Mouse (Mus musculus): ENCODE results near the gene Spint2. TPM values are rescaled to one million over a fixed set of nuclear protein-coding genes. Genes with fewer than 3 reads are reported as not detected.
A peak's percentile ranks its signal among the peaks of the same experiment; 100 is the strongest.
"Not testable (repeated sequence)": the region's sequence is repeated elsewhere in the genome, so short reads cannot be mapped to it uniquely, and the experiment has no call there.

Spint2 gene
- polyA plus RNA-seq, 1 experiment from 2014 or later = 63.3 TPM

- H3K4me2 ChIP-seq (replicated peaks) = peak overlapping the region; percentile 45
Measured at GRCm38 (mm10) chr7:29247314-29247700, 34.4 kb downstream of the Spint2 start.

GRCm38 (mm10) chr7:29246619-29247313, 34.9 kb downstream of the Spint2 start:
- Histone ChIP-seq H3K9me3 (replicated peaks) (no peaks in the 10 kb centered on the region), H3K36me3 (peaks cover 17% of the 10 kb centered on the region), H3K4me3 (no peak overlapping the region), H3K4me1 (peaks cover 4% of the 10 kb centered on the region; the same call in 1 of the 2 replicates), H3K27ac (no peak overlapping the region), H3K27me3 (peaks cover 19% of the 10 kb centered on the region), H3K9ac (no peak overlapping the region), H3K4me2 (replicated peaks) (no peak overlapping the region)
- 87% methylated on average over 21 of the region's 21 CpGs for WGBS
- no peak for ATAC-seq (ENCODE audit: low FRiP score)

More at GRCm38 (mm10) chr7:29247314-29247700, 34.4 kb downstream of the Spint2 start:
- Histone ChIP-seq H3K4me1 (peaks cover 4% of the 10 kb centered on the region; the same call in 1 of the 2 replicates), H3K9ac (no peak overlapping the region), H3K36me3 (peaks cover 17% of the 10 kb centered on the region), H3K9me3 (replicated peaks) (no peaks in the 10 kb centered on the region), H3K4me3 (peak overlapping the region; percentile 4; the same call in 1 of the 2 replicates), H3K27ac (no peak overlapping the region), H3K27me3 (peaks cover 19% of the 10 kb centered on the region)
- WGBS = 30% methylated on average over 16 of the region's 16 CpGs
- no peak for ATAC-seq (ENCODE audit: low FRiP score)

GRCm38 (mm10) chr7:29246015-29246414, 35.7 kb downstream of the Spint2 start:
- H3K4me1 ChIP-seq = peaks cover 4% of the 10 kb centered on the region; the same call in 1 of the 2 replicates
- H3K36me3 ChIP-seq = peaks cover 17% of the 10 kb centered on the region
- H3K27ac ChIP-seq = no peak overlapping the region
- H3K4me2 ChIP-seq (replicated peaks) = no peak overlapping the region
- no peaks in the 10 kb centered on the region for H3K9me3 ChIP-seq (replicated peaks)
- H3K27me3 ChIP-seq = peaks cover 19% of the 10 kb centered on the region
- no peak for ATAC-seq (ENCODE audit: low FRiP score)
- H3K9ac ChIP-seq = no peak overlapping the region
- H3K4me3 ChIP-seq = no peak overlapping the region
- WGBS = 93% methylated on average over 5 of the region's 5 CpGs

GRCm38 (mm10) chr7:29244732-29245416, 36.8 kb downstream of the Spint2 start:
- WGBS = 86% methylated on average over 7 of the region's 7 CpGs
- H3K9me3 ChIP-seq (replicated peaks) = no peaks in the 10 kb centered on the region
- no peak overlapping the region for H3K4me2 ChIP-seq (replicated peaks)
- ATAC-seq (ENCODE audit: low FRiP score) = no peak
- H3K9ac ChIP-seq = no peak overlapping the region
- no peak overlapping the region for H3K27ac ChIP-seq
- peaks cover 4% of the 10 kb centered on the region; the same call in 1 of the 2 replicates for H3K4me1 ChIP-seq
- no peak overlapping the region for H3K4me3 ChIP-seq
- H3K36me3 ChIP-seq = peaks cover 17% of the 10 kb centered on the region
- peaks cover 19% of the 10 kb centered on the region for H3K27me3 ChIP-seq

- 1% methylated on average over 60 of the region's 60 CpGs for WGBS
- H3K4me2 ChIP-seq (replicated peaks) = peak within 1 kb of the TSS; percentile 80
- peak within 1 kb of the TSS; percentile 71 for H3K9ac ChIP-seq
- no peaks in the 10 kb centered on the region for H3K9me3 ChIP-seq (replicated peaks)
- peak; percentile 97 for ATAC-seq (ENCODE audit: low FRiP score)
- no peaks in the 10 kb centered on the region for H3K36me3 ChIP-seq
- peak within 1 kb of the TSS; percentile 81 for H3K27ac ChIP-seq
- peaks cover 13% of the 10 kb centered on the region for H3K4me1 ChIP-seq
- peak within 1 kb of the TSS; percentile 67 for H3K4me3 ChIP-seq
- peaks cover 13% of the 10 kb centered on the region for H3K27me3 ChIP-seq
Measured at GRCm38 (mm10) chr7:29238019-29238967, 43.4 kb downstream of the Spint2 start, which contains the start of gene Yif1b. TSS of gene Yif1b (plus strand) at chr7:29238329.

GRCm38 (mm10) chr7:29237596-29237995, 44.1 kb downstream of the Spint2 start:
- peak overlapping the region; percentile 55 for H3K9ac ChIP-seq
- WGBS = 32% methylated on average over 6 of the region's 6 CpGs
- H3K4me1 ChIP-seq = peaks cover 13% of the 10 kb centered on the region
- H3K4me2 ChIP-seq (replicated peaks) = peak overlapping the region; percentile 80
- H3K36me3 ChIP-seq; H3K9me3 ChIP-seq (replicated peaks): not testable (repeated sequence)
- peak overlapping the region; percentile 67 for H3K4me3 ChIP-seq
- ATAC-seq (ENCODE audit: low FRiP score) = peak; percentile 33
- peak overlapping the region; percentile 81 for H3K27ac ChIP-seq
- peaks cover 20% of the 10 kb centered on the region for H3K27me3 ChIP-seq

GRCm38 (mm10) chr7:29236593-29236992, 45.1 kb downstream of the Spint2 start:
- H3K4me3 ChIP-seq = no peak overlapping the region
- H3K9ac ChIP-seq = no peak overlapping the region
- H3K27ac ChIP-seq = no peak overlapping the region
- H3K27me3 ChIP-seq = peaks cover 30% of the 10 kb centered on the region
- H3K36me3 ChIP-seq = no peaks in the 10 kb centered on the region
- peaks cover 20% of the 10 kb centered on the region for H3K4me1 ChIP-seq
- H3K4me2 ChIP-seq (replicated peaks) = no peak overlapping the region
- 87% methylated on average over 4 of the region's 4 CpGs for WGBS
- H3K9me3 ChIP-seq (replicated peaks) = no peaks in the 10 kb centered on the region
- ATAC-seq (ENCODE audit: low FRiP score) = no peak

GRCm38 (mm10) chr7:29234661-29235060, 47.1 kb downstream of the Spint2 start:
- Histone ChIP-seq H3K36me3 (no peaks in the 10 kb centered on the region), H3K27ac (no peak overlapping the region), H3K4me3 (no peak overlapping the region), H3K4me2 (replicated peaks) (no peak overlapping the region), H3K4me1 (peaks cover 19% of the 10 kb centered on the region), H3K9ac (no peak overlapping the region), H3K9me3 (replicated peaks) (no peaks in the 10 kb centered on the region), H3K27me3 (peaks cover 48% of the 10 kb centered on the region)
- 76% methylated on average over 5 of the region's 5 CpGs for WGBS
- no peak for ATAC-seq (ENCODE audit: low FRiP score)

GRCm38 (mm10) chr7:29233745-29234144, 48.0 kb downstream of the Spint2 start:
- WGBS = 80% methylated on average over 6 of the region's 6 CpGs
- Histone ChIP-seq H3K4me2 (replicated peaks) (no peak overlapping the region), H3K9ac (no peak overlapping the region), H3K27me3 (peaks cover 53% of the 10 kb centered on the region), H3K36me3 (no peaks in the 10 kb centered on the region), H3K27ac (no peak overlapping the region), H3K4me3 (no peak overlapping the region), H3K9me3 (replicated peaks) (no peaks in the 10 kb centered on the region), H3K4me1 (peaks cover 10% of the 10 kb centered on the region)
- ATAC-seq (ENCODE audit: low FRiP score) = no peak

- ATAC-seq (ENCODE audit: low FRiP score) = peak; percentile 26; the same call in 1 of the 2 replicates
- H3K27me3 ChIP-seq = peaks cover 53% of the 10 kb centered on the region
- peak within 1 kb of the TSS; percentile 60 for H3K9ac ChIP-seq
- H3K4me1 ChIP-seq = peaks cover 7% of the 10 kb centered on the region
- H3K36me3 ChIP-seq = no peaks in the 10 kb centered on the region
- 1% methylated on average over 62 of the region's 62 CpGs for WGBS
- H3K4me2 ChIP-seq (replicated peaks) = peak within 1 kb of the TSS; percentile 83
- no peak within 1 kb of the TSS for H3K27ac ChIP-seq
- no peaks in the 10 kb centered on the region for H3K9me3 ChIP-seq (replicated peaks)
- H3K4me3 ChIP-seq = peak within 1 kb of the TSS; percentile 46
Measured at GRCm38 (mm10) chr7:29232247-29233013, 49.3 kb downstream of the Spint2 start, which contains the start of gene Kcnk6. TSS of gene Kcnk6 (minus strand) at chr7:29232515.

GRCm38 (mm10) chr7:29231517-29231916, 50.2 kb downstream of the Spint2 start:
- peaks cover 7% of the 10 kb centered on the region for H3K4me1 ChIP-seq
- H3K9me3 ChIP-seq (replicated peaks) = no peaks in the 10 kb centered on the region
- H3K9ac ChIP-seq = no peak overlapping the region
- H3K4me2 ChIP-seq (replicated peaks) = peak overlapping the region; percentile 83
- no peaks in the 10 kb centered on the region for H3K36me3 ChIP-seq
- H3K27ac ChIP-seq = no peak overlapping the region
- 0 out of 2 replicates have a peak overlapping the region, but pooled peaks have one; percentile 46 for H3K4me3 ChIP-seq
- ATAC-seq (ENCODE audit: low FRiP score) = no peak
- peaks cover 53% of the 10 kb centered on the region for H3K27me3 ChIP-seq
- 62% methylated on average over 3 of the region's 3 CpGs for WGBS
